Mouse (Mus musculus) megakaryocyte, embryonic 14.5 days (primary cell): ENCODE data around the gene Tns3.

Source experiments
- FLI1 ChIP-seq: IDR thresholded peaks from 2 replicates; pipeline ENCODE4 v1.6.1; 2012; ENCODE audit warnings: low read length, inconsistent platforms, mixed read lengths
- GATA1 ChIP-seq: IDR thresholded peaks from 3 replicates; pipeline ENCODE4 v1.6.1; 2012; ENCODE audit warnings: mixed read lengths, low read length, inconsistent platforms, borderline replicate concordance

DNA sequence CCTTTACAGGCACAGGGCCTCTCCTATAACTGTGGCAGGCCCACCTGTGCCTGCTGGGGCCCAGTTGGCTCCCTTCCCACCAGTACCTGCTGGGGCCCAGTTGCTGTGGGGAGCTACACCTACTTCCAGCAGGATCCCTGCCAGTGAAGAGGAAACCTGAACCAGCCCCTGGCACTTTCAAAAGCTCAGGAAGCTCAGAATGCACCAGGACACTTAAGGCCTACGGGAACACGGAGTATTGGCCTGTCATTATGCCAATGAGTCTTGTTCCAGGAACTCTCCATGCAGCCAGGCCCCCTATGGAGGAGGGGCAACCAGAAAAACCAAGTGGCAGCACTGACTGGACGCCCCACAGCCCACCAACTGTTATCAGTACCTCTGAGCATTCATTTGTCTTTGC is 181.6 kb downstream of the Tns3 start:
- TF ChIP-seq GATA1, result no peak
- TF ChIP-seq FLI1, result no peak
